Mouse (Mus musculus) forebrain, embryonic 15.5 days (tissue): ENCODE data around the gene Cbfb. TPM values are rescaled to one million over a fixed set of nuclear protein-coding genes. Genes with fewer than 3 reads are reported as not detected.

Experiments used
- polyA plus RNA-seq: library from polyadenylated mRNA; unstranded; fragments of >200 nt; fragmentation: Nextera tagmentation; extraction: Ambion mirVana; gene quantifications from 2 replicates; pipeline ENCODE4 v1.2.1, GENCODE M21; 2015

The Cbfb gene
- polyA plus RNA-seq, 1 experiment from 2014 or later: 35.4 TPM

Other genes starting within 250 kb of the Cbfb start
- not detected in 2 replicates for gene Ces2e, start 244.4 kb upstream of the Cbfb start, polyA plus RNA-seq
- gene Ces2f, start 223.3 kb upstream of the Cbfb start, polyA plus RNA-seq: not detected in 2 replicates
- gene Ces2g, start 209.0 kb upstream of the Cbfb start, polyA plus RNA-seq: not detected in 2 replicates
- gene Ces2h, start 169.8 kb upstream of the Cbfb start, polyA plus RNA-seq: not detected in 2 replicates
- not detected in 2 replicates for gene Ces3a, start 122.1 kb upstream of the Cbfb start, polyA plus RNA-seq
- not detected in 2 replicates for gene Ces3b, start 86.9 kb upstream of the Cbfb start, polyA plus RNA-seq
- 0.10 and 0.15 TPM in 2 replicates for gene Ces4a, start 38.9 kb upstream of the Cbfb start, polyA plus RNA-seq
- 32.5 and 33.1 TPM in 2 replicates for gene D230025D16Rik, start 54.5 kb downstream of the Cbfb start, polyA plus RNA-seq
- gene B3gnt9, start 84.5 kb downstream of the Cbfb start, polyA plus RNA-seq: 2.9 and 3.0 TPM in 2 replicates
- gene Tradd, start 93.9 kb downstream of the Cbfb start, polyA plus RNA-seq: 21.1 and 23.7 TPM in 2 replicates
- 0.72 and 0.85 TPM in 2 replicates for gene Fbxl8, start 94.0 kb downstream of the Cbfb start, polyA plus RNA-seq
- gene Hsf4, start 99.1 kb downstream of the Cbfb start, polyA plus RNA-seq: 0.15 and 0.34 TPM in 2 replicates
- gene Nol3, start 105.5 kb downstream of the Cbfb start, polyA plus RNA-seq: 2.0 and 2.2 TPM in 2 replicates
- 96.2 and 101 TPM in 2 replicates for gene 4931428F04Rik, start 119.2 kb downstream of the Cbfb start, polyA plus RNA-seq
- 10.1 and 11.9 TPM in 2 replicates for gene Exoc3l, start 125.4 kb downstream of the Cbfb start, polyA plus RNA-seq
- gene E2f4, start 127.0 kb downstream of the Cbfb start, polyA plus RNA-seq: 44.2 and 48.1 TPM in 2 replicates
- 0.84 and 0.98 TPM in 2 replicates for gene Elmo3, start 134.9 kb downstream of the Cbfb start, polyA plus RNA-seq
- gene Lrrc29, start 155.6 kb downstream of the Cbfb start, polyA plus RNA-seq: 0.59 and 0.83 TPM in 2 replicates
- 116 and 120 TPM in 2 replicates for gene Tmem208, start 155.7 kb downstream of the Cbfb start, polyA plus RNA-seq
- gene Fhod1, start 177.3 kb downstream of the Cbfb start, polyA plus RNA-seq: 0.34 and 0.48 TPM in 2 replicates
- gene Slc9a5, start 178.2 kb downstream of the Cbfb start, polyA plus RNA-seq: 6.9 and 7.9 TPM in 2 replicates
- gene Plekhg4, start 202.6 kb downstream of the Cbfb start, polyA plus RNA-seq: 1.1 and 1.7 TPM in 2 replicates
- gene Kctd19, start 242.8 kb downstream of the Cbfb start, polyA plus RNA-seq: 0.10 TPM in 1 of 2 replicates, not detected in the other
- gene Lrrc36, start 242.9 kb downstream of the Cbfb start, polyA plus RNA-seq: 0.52 and 0.88 TPM in 2 replicates